18 mouse cellular contexts compared by ENCODE assay signal in genomic region chr16:11263266-11263665, GRCm38 (mm10). TPM values are rescaled to one million over a fixed set of nuclear protein-coding genes. Genes with fewer than 3 reads are reported as not detected.
DNase-seq lines count a peak whose midpoint lies in the region; ATAC-seq lines count a peak whose summit lies in the region.
"Had no signal": no experiment of that assay in that cellular context is flagged by ENCODE, and none has a peak within 500 bp of the region (broad histone marks: within the 10 kb centered on the region; RNA-seq: fewer than 3 reads in every experiment).

No protein-coding gene starts in this region.

- H3K9ac ChIP-seq in kidney, embryonic 14.5 days (ENCODE audit: low read depth, low read length): no peak overlapping the region
- H3K9ac ChIP-seq in embryonic facial prominence, embryonic 15.5 days: no peak overlapping the region
- H3K9ac ChIP-seq in forebrain, embryonic 16.5 days (replicated peaks; ENCODE audit: low read depth, low read length): no peak overlapping the region
- H3K9ac ChIP-seq: forebrain, embryonic 15.5 days; heart, embryonic 12.5 days; limb, embryonic 15.5 days; lung, embryonic 15.5 days; neural tube, embryonic 13.5 days had no signal

- H3K4me2 ChIP-seq in kidney, embryonic 14.5 days (replicated peaks; ENCODE audit: low read depth, low read length): no peak overlapping the region
- no peak overlapping the region for H3K4me2 ChIP-seq in embryonic facial prominence, embryonic 15.5 days (replicated peaks)
- H3K4me2 ChIP-seq in forebrain, embryonic 16.5 days (ENCODE audit: low read length): no peak overlapping the region
- H3K4me2 ChIP-seq: forebrain, embryonic 15.5 days; heart, embryonic 12.5 days; limb, embryonic 15.5 days; lung, embryonic 15.5 days; neural tube, embryonic 13.5 days had no signal

- no peaks in the 10 kb centered on the region for H3K27me3 ChIP-seq in kidney, embryonic 14.5 days (ENCODE audit: control insufficient read depth, insufficient read depth, low read length)
- H3K27me3 ChIP-seq in embryonic facial prominence, embryonic 15.5 days: no peaks in the 10 kb centered on the region
- H3K27me3 ChIP-seq in forebrain, embryonic 16.5 days (replicated peaks; ENCODE audit: control insufficient read depth, insufficient read depth, low read length): no peaks in the 10 kb centered on the region
- H3K27me3 ChIP-seq: forebrain, embryonic 15.5 days; heart, embryonic 12.5 days; limb, embryonic 15.5 days; lung, embryonic 15.5 days; neural tube, embryonic 13.5 days had no signal

- H3K36me3 ChIP-seq in kidney, embryonic 14.5 days (ENCODE audit: control insufficient read depth, insufficient read depth, low read length): no peaks in the 10 kb centered on the region
- H3K36me3 ChIP-seq in embryonic facial prominence, embryonic 15.5 days: no peaks in the 10 kb centered on the region
- H3K36me3 ChIP-seq in forebrain, embryonic 16.5 days (ENCODE audit: control insufficient read depth, insufficient read depth): no peaks in the 10 kb centered on the region
- H3K36me3 ChIP-seq: forebrain, embryonic 15.5 days; heart, embryonic 12.5 days; limb, embryonic 15.5 days; lung, embryonic 15.5 days; neural tube, embryonic 13.5 days had no signal

- DNase-seq in kidney, adult 9 months: no peak
- DNase-seq in 3T3-L1 (ENCODE audit: low read depth, low spot score): peak; percentile 49
- peak; percentile 6 for DNase-seq in lung, postnatal 10 days
- no peak for DNase-seq in gastrocnemius, postnatal 14 days
- DNase-seq: adrenal gland, postnatal 10 days; cerebellum, adult 9-11 months; heart, postnatal 4 days had no signal

- H3K4me1 ChIP-seq in kidney, embryonic 14.5 days (ENCODE audit: control insufficient read depth, insufficient read depth, low read length): no peaks in the 10 kb centered on the region
- H3K4me1 ChIP-seq in embryonic facial prominence, embryonic 15.5 days: no peaks in the 10 kb centered on the region
- H3K4me1 ChIP-seq in forebrain, embryonic 16.5 days (replicated peaks; ENCODE audit: control insufficient read depth, insufficient read depth, low read length): no peaks in the 10 kb centered on the region
- H3K4me1 ChIP-seq: forebrain, embryonic 15.5 days; heart, embryonic 12.5 days; limb, embryonic 15.5 days; lung, embryonic 15.5 days; neural tube, embryonic 13.5 days had no signal

- no peak overlapping the region for H3K4me3 ChIP-seq in kidney, embryonic 14.5 days (ENCODE audit: low read length)
- H3K4me3 ChIP-seq in embryonic facial prominence, embryonic 15.5 days (replicated peaks): no peak overlapping the region
- no peak overlapping the region for H3K4me3 ChIP-seq in forebrain, embryonic 16.5 days (replicated peaks; ENCODE audit: low read length)
- H3K4me3 ChIP-seq: forebrain, embryonic 15.5 days; heart, embryonic 12.5 days; limb, embryonic 15.5 days; lung, embryonic 15.5 days; neural tube, embryonic 13.5 days had no signal

- ATAC-seq in kidney, embryonic 14.5 days (ENCODE audit: low FRiP score, low TSS enrichment): 0 out of 2 replicates have a peak, but pooled peaks have one; percentile 24
- ATAC-seq in embryonic facial prominence, embryonic 15.5 days (ENCODE audit: insufficient number of reproducible peaks, low FRiP score, low TSS enrichment, low read depth): peak; percentile 67
- no peak for ATAC-seq in activated CD4-positive, CD25-positive, alpha-beta regulatory T cell, adult 4 months
- ATAC-seq in forebrain, embryonic 16.5 days: no peak
- ATAC-seq: forebrain, embryonic 15.5 days had no signal

- no peak overlapping the region for H3K27ac ChIP-seq in kidney, embryonic 14.5 days (ENCODE audit: low read depth, low read length)
- H3K27ac ChIP-seq in embryonic facial prominence, embryonic 15.5 days (replicated peaks): no peak overlapping the region
- H3K27ac ChIP-seq in forebrain, embryonic 16.5 days (ENCODE audit: low read length): no peak overlapping the region
- H3K27ac ChIP-seq: forebrain, embryonic 15.5 days; limb, embryonic 15.5 days; lung, embryonic 15.5 days; neural tube, embryonic 13.5 days had no signal

- intact Hi-C loops in gastrocnemius, postnatal 14 days (cut with DNase I; ENCODE audit: low total_unique reads): loop anchor here (10.0 kb wide), 1 partner anchor 142 kb away; no protein-coding TSS in a partner anchor

- H3K9me3 ChIP-seq in kidney, embryonic 14.5 days (ENCODE audit: control insufficient read depth, low read length): no peaks in the 10 kb centered on the region
- H3K9me3 ChIP-seq in embryonic facial prominence, embryonic 15.5 days (replicated peaks): no peaks in the 10 kb centered on the region
- H3K9me3 ChIP-seq in forebrain, embryonic 16.5 days (ENCODE audit: control insufficient read depth, low read length): no peaks in the 10 kb centered on the region
- H3K9me3 ChIP-seq: forebrain, embryonic 15.5 days; heart, embryonic 12.5 days; limb, embryonic 15.5 days; lung, embryonic 15.5 days; neural tube, embryonic 13.5 days had no signal

RNA-seq across cellular contexts. Expression of gene Gspt1, which starts 9.1 kb away (rescaled TPM):
- polyA plus RNA-seq in kidney, embryonic 14.5 days (2014; fragmentation: Nextera tagmentation; extraction: Ambion mirVana): 106 and 107 TPM in 2 replicates
- 77.0 and 77.7 TPM in 2 replicates for polyA plus RNA-seq in embryonic facial prominence, embryonic 15.5 days (2015; fragmentation: Nextera tagmentation; extraction: Ambion mirVana)
- 10 to 100 TPM; 40.4 to 44.2 TPM for polyA plus RNA-seq in activated CD4-positive, CD25-positive, alpha-beta regulatory T cell, adult 4 months (2017; shearing (Covaris generic))
- polyA plus RNA-seq in forebrain, embryonic 16.5 days (2015; fragmentation: Nextera tagmentation; extraction: Ambion mirVana): 47.3 and 54.9 TPM in 2 replicates
- total RNA-seq in gastrocnemius, postnatal 14 days (2021): 10 to 100 TPM; 62.9 to 67.7 TPM

RNA-seq across cellular contexts. Expression of gene Tnfrsf17, which starts 50.3 kb away (rescaled TPM):
- not detected in 2 replicates for polyA plus RNA-seq in kidney, embryonic 14.5 days (2014; fragmentation: Nextera tagmentation; extraction: Ambion mirVana)
- polyA plus RNA-seq in embryonic facial prominence, embryonic 15.5 days (2015; fragmentation: Nextera tagmentation; extraction: Ambion mirVana): not detected in 2 replicates
- polyA plus RNA-seq in activated CD4-positive, CD25-positive, alpha-beta regulatory T cell, adult 4 months (2017; shearing (Covaris generic)): not detected
- not detected in 2 replicates for polyA plus RNA-seq in forebrain, embryonic 16.5 days (2015; fragmentation: Nextera tagmentation; extraction: Ambion mirVana)
- not detected for total RNA-seq in gastrocnemius, postnatal 14 days (2021)
- total RNA-seq: adrenal gland, postnatal 10 days; gastrocnemius, adult 8-10 months; heart, postnatal 4 days; midbrain, postnatal 0 days had no signal
- polyA plus RNA-seq: forebrain, embryonic 15.5 days; heart, embryonic 12.5 days; lung, embryonic 15.5 days had no signal

RNA-seq across cellular contexts. Expression of gene Snx29, which starts 59.4 kb away (rescaled TPM):
- 8.6 and 17.7 TPM in 2 replicates for polyA plus RNA-seq in kidney, embryonic 14.5 days (2014; fragmentation: Nextera tagmentation; extraction: Ambion mirVana)
- 14.2 and 15.1 TPM in 2 replicates for polyA plus RNA-seq in embryonic facial prominence, embryonic 15.5 days (2015; fragmentation: Nextera tagmentation; extraction: Ambion mirVana)
- polyA plus RNA-seq in activated CD4-positive, CD25-positive, alpha-beta regulatory T cell, adult 4 months (2017; shearing (Covaris generic)): 1 to 10 TPM; 5.1 to 8.3 TPM
- 11.5 and 18.5 TPM in 2 replicates for polyA plus RNA-seq in forebrain, embryonic 16.5 days (2015; fragmentation: Nextera tagmentation; extraction: Ambion mirVana)
- total RNA-seq in gastrocnemius, postnatal 14 days (2021): 1 to 10 TPM; 8.4 to 9.5 TPM

Comparison
In these comparisons a context has a peak if more than half of its experiments do, and no peak if none do; other contexts are left out.
1. ATAC-seq: peak in kidney, embryonic 14.5 days (single experiment) and embryonic facial prominence, embryonic 15.5 days (single experiment); none in activated CD4-positive, CD25-positive, alpha-beta regulatory T cell, adult 4 months (single experiment) and forebrain, embryonic 16.5 days (single experiment).
2. DNase-seq: peak in 3T3-L1 (single experiment) and lung, postnatal 10 days (single experiment); none in kidney, adult 9 months (single experiment) and gastrocnemius, postnatal 14 days (single experiment).